Mouse (Mus musculus): ENCODE results near the gene Noa1. TPM values are rescaled to one million over a fixed set of nuclear protein-coding genes. Genes with fewer than 3 reads are reported as not detected.

Gene Noa1
- total RNA-seq, 2 experiments from 2014 or later = 21.6 to 27.6 TPM

GRCm38 (mm10) chr5:77324936-77325335 is 15.1 kb upstream of the Noa1 start:
- intact Hi-C loops (cut with DNase I) = no loop called here
- no peak overlapping the region for H3K4me3 ChIP-seq
- H3K27ac ChIP-seq = no peak overlapping the region
- TF ChIP-seq CTCF (IDR thresholded peaks at IDR 0.05) = no peak
- DNase-seq (ENCODE audit: extremely low spot score in 1 of 2, low spot score in 2 of 2) = no peak

GRCm38 (mm10) chr5:77314986-77315385 is 5.1 kb upstream of the Noa1 start:
- no peak for DNase-seq (ENCODE audit: extremely low spot score in 1 of 2, low spot score in 2 of 2)
- intact Hi-C loops (cut with DNase I) = no loop called here
- TF ChIP-seq CTCF (IDR thresholded peaks at IDR 0.05) = no peak
- Histone ChIP-seq H3K4me3 (no peak overlapping the region), H3K27ac (no peak overlapping the region)

- no peak overlapping the region for H3K4me3 ChIP-seq
- intact Hi-C loops (cut with DNase I) = no loop called here
- no peak overlapping the region for H3K27ac ChIP-seq
- no peak for DNase-seq (ENCODE audit: extremely low spot score in 1 of 2, low spot score in 2 of 2)
- no peak for TF ChIP-seq CTCF (IDR thresholded peaks at IDR 0.05)
Measured at GRCm38 (mm10) chr5:77314206-77314605, 4.3 kb upstream of the Noa1 start.

DNA sequence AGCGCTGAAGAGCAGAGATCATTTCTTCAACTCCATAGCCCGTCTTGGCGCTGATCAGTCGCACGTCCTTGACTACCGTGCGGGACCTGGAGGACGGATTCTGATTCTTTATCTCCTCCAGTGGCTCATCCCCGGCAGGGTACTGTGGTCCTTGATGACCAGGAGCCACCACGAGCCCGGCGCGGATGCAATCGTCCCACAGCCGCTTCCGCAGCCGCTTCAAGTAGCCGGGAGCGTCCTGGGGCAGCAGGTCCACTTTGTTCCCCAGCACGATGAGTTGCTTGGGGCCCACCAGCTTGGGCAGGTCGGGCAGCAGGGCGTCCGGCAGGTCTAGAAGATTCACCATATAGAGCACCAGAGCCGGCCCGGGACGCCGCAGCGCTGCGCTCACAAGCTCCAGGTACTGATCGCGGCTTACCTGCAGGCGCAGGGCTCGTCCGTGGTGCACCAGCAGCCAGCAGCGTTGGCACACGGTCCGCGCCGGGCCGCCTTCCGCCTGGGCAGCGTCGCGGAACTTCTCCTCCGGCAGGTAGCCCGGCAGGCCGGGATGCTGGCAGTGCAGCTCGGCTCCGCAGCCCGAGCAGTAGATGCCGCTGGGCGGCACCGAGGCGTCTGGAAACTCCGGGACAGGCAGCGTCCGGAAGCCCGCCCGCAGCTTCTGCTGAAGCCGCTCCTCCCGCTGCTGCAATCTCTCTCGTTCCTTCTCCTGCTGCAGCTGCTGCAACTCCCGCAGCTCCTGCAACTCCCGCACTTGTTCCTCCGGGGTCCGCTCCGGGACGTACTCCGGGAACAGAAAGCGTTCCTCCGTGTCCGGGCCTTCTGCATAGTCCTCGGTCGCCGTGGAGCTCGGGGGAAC is 605 bp downstream of the Noa1 start:
- TF ChIP-seq CTCF (IDR thresholded peaks at IDR 0.05) = no peak
- Histone ChIP-seq H3K4me3 (peak overlapping the region; percentile 86), H3K27ac (peak overlapping the region; percentile 74)
- peak; percentile 14 to 39 for DNase-seq (ENCODE audit: extremely low spot score in 1 of 2, low spot score in 2 of 2)
- intact Hi-C loops (cut with DNase I) = no loop called here

- no peak for DNase-seq (ENCODE audit: extremely low spot score in 1 of 2, low spot score in 2 of 2)
- no peak for TF ChIP-seq CTCF (IDR thresholded peaks at IDR 0.05)
- Histone ChIP-seq H3K27ac (no peak overlapping the region), H3K4me3 (peak overlapping the region; percentile 86)
- intact Hi-C loops (cut with DNase I) = no loop called here
Measured at GRCm38 (mm10) chr5:77307821-77308553, 1.9 kb downstream of the Noa1 start.

DNA sequence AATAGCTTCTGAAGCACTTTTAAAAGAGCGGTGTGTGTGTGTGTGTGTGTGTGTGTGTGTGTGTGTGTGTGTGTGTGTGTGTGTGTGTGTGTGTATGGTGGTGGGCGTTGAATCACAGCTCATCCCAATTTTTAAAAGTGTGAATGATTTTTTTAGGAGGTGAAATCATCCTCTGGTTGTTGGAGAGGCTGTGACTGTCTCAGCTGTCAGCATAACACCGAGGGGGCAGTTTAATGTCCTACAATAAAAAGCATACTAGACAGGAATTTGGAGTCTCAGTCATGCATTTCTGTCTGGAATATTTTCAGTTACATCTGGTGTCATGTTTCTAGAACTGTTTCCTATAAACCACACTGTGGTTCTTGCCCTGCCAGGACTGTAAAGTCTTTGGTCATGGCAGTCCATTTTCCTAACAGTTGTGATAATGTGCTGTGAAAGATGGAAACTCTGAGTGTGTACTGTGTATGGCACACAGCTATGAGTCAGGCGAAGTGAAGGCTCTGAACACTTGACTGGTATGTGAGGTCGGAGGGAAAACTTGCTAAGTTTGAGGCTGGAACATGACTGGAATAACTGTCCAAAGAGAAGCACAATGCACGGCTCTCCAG is 8.5 kb downstream of the Noa1 start:
- no peak overlapping the region for H3K27ac ChIP-seq
- intact Hi-C loops (cut with DNase I) = no loop called here
- TF ChIP-seq CTCF (IDR thresholded peaks at IDR 0.05) = no peak
- H3K4me3 ChIP-seq = no peak overlapping the region
- DNase-seq (ENCODE audit: extremely low spot score in 1 of 2, low spot score in 2 of 2) = no peak

DNA sequence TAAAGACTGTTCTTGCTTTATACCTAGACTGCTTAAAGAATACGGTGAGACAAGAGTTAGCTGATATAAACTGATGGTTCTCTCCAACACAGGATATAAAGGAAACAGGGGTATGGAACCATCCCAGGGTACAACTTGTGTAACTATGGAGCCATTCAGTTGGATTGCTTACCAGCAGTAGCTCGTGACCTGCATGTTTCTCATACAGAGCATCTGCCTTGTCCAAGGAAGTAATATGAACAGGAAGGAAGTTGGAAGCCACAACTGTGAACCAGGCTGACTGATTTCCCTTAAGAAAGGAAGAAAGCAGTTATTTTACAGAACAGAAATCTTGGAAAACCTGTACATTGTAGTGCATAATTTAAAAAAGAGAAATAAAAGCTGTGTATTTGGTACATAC is 10.4 kb downstream of the Noa1 start:
- TF ChIP-seq CTCF (IDR thresholded peaks at IDR 0.05) = no peak
- Histone ChIP-seq H3K27ac (no peak overlapping the region), H3K4me3 (no peak overlapping the region)
- no peak for DNase-seq (ENCODE audit: extremely low spot score in 1 of 2, low spot score in 2 of 2)
- intact Hi-C loops (cut with DNase I) = no loop called here

GRCm38 (mm10) chr5:77292803-77293522 is 16.9 kb downstream of the Noa1 start:
- no peak for TF ChIP-seq CTCF (IDR thresholded peaks at IDR 0.05)
- intact Hi-C loops (cut with DNase I) = loop anchor here (5.0 kb wide), 1 partner anchor 301 kb away; no protein-coding TSS in a partner anchor

GRCm38 (mm10) chr5:77290606-77291005 is 19.3 kb downstream of the Noa1 start:
- no peak overlapping the region for H3K27ac ChIP-seq
- no peak for DNase-seq (ENCODE audit: extremely low spot score in 1 of 2, low spot score in 2 of 2)
- intact Hi-C loops (cut with DNase I) = loop anchor here (5.0 kb wide), 1 partner anchor 298 kb away; no protein-coding TSS in a partner anchor
- peak; percentile 9 for TF ChIP-seq CTCF (IDR thresholded peaks at IDR 0.05)
- H3K4me3 ChIP-seq = no peak overlapping the region

More at GRCm38 (mm10) chr5:77292803-77293522, 16.9 kb downstream of the Noa1 start:
- DNase-seq (ENCODE audit: extremely low spot score in 1 of 2, low spot score in 2 of 2) = no peak
- Histone ChIP-seq H3K27ac (no peak overlapping the region), H3K4me3 (no peak overlapping the region)

- H3K4me3 ChIP-seq = no peak overlapping the region
- no peak overlapping the region for H3K27ac ChIP-seq
- TF ChIP-seq CTCF (IDR thresholded peaks at IDR 0.05) = no peak
- no peak for DNase-seq (ENCODE audit: extremely low spot score in 1 of 2, low spot score in 2 of 2)
- intact Hi-C loops (cut with DNase I) = loop anchor here (5.0 kb wide), 1 partner anchor 297 kb away; no protein-coding TSS in a partner anchor
Measured at GRCm38 (mm10) chr5:77289686-77290085, 20.2 kb downstream of the Noa1 start.

GRCm38 (mm10) chr5:77287901-77288300 is 22.0 kb downstream of the Noa1 start:
- intact Hi-C loops (cut with DNase I) = no loop called here
- H3K27ac ChIP-seq = no peak overlapping the region
- H3K4me3 ChIP-seq = no peak overlapping the region
- DNase-seq (ENCODE audit: extremely low spot score in 1 of 2, low spot score in 2 of 2) = no peak
- TF ChIP-seq CTCF (IDR thresholded peaks at IDR 0.05) = no peak
